Mouse (Mus musculus) cerebellum, adult 2 months (tissue): ENCODE measurements around the gene Try5.

Source experiments
- CTCF ChIP-seq: fragments of 200-500 bp; IDR thresholded peaks from 2 replicates; pipeline ENCODE4 v1.5.1; 2011; ENCODE audit warnings: low read depth, mild to moderate bottlenecking, control low read depth, low read length, moderate library complexity, borderline replicate concordance; ENCODE audit not compliant: insufficient read depth
- POLR2A ChIP-seq: fragments of 200-500 bp; IDR thresholded peaks from 2 replicates; pipeline ENCODE4 v1.6.1; 2011; ENCODE audit warnings: low read length, control low read depth, borderline replicate concordance; ENCODE audit not compliant: insufficient read depth

GRCm38 (mm10) chr6:41353932-41354331, 37.3 kb upstream of the Try5 start, which contains the start of gene Try10:
- TF ChIP-seq POLR2A (no peak), CTCF (no peak)
